In genomic region chr12:99374099-99374600, GRCm38 (mm10) we compare ENCODE assay signal across 9 mouse cellular contexts.
DNase-seq lines count a peak whose midpoint lies in the region; ATAC-seq and TF ChIP-seq lines count a peak whose summit lies in the region.
"Had no signal": no experiment of that assay in that cellular context is flagged by ENCODE, and none has a peak within 500 bp of the region (broad histone marks: within the 10 kb centered on the region; RNA-seq: fewer than 3 reads in every experiment).

No protein-coding gene starts in this region.

- DNase-seq in liver, adult 2 months (ENCODE audit: extremely low read depth, low read depth, low spot score), result peak; percentile 99
- DNase-seq in cerebellum, postnatal 36 days, result peak; percentile 85 to 86
- DNase-seq in kidney, adult 9 months, result peak; percentile 91
- no peak for DNase-seq in urinary bladder, postnatal 10 days (ENCODE audit: low spot score)
- no peak for DNase-seq in retina, postnatal 1 day
- no peak for DNase-seq in liver

- no peak for TF ChIP-seq POLR2A in liver, adult 2 months (IDR thresholded peaks at IDR 0.05; ENCODE audit: extremely low read depth, insufficient read depth, low read length)

- H3K27ac ChIP-seq in liver, adult 2 months (replicated peaks; ENCODE audit: insufficient read depth, low read depth, low read length), result peak overlapping the region; percentile 74
- H3K27ac ChIP-seq in liver, embryonic 12.5 days, result no peak overlapping the region
- H3K27ac ChIP-seq in brown adipose tissue, adult 24 weeks (replicated peaks; ENCODE audit: low read depth, low read length), result peak overlapping the region; percentile 78
- H3K27ac ChIP-seq: limb, embryonic 15.5 days had no signal

- H3K4me1 ChIP-seq in liver, adult 2 months (ENCODE audit: control insufficient read depth, insufficient read depth, low read length), result peaks cover 47% of the 10 kb centered on the region
- H3K4me1 ChIP-seq in liver, embryonic 12.5 days, result peaks cover 26% of the 10 kb centered on the region
- H3K4me1 ChIP-seq in brown adipose tissue, adult 24 weeks (ENCODE audit: control insufficient read depth, insufficient read depth, insufficient read length, low read length), result peaks cover 35% of the 10 kb centered on the region

- H3K27me3 ChIP-seq in liver, adult 2 months (ENCODE audit: control insufficient read depth, insufficient read depth, low read length), result no peaks in the 10 kb centered on the region
- H3K27me3 ChIP-seq in liver, embryonic 12.5 days (replicated peaks), result no peaks in the 10 kb centered on the region
- H3K27me3 ChIP-seq: limb, embryonic 15.5 days had no signal

- H3K36me3 ChIP-seq in liver, adult 2 months (ENCODE audit: control insufficient read depth, insufficient read depth, low read length), result no peaks in the 10 kb centered on the region
- peaks cover 9% of the 10 kb centered on the region; the same call in 1 of the 2 replicates for H3K36me3 ChIP-seq in liver, embryonic 12.5 days

- H3K4me2 ChIP-seq in liver, embryonic 12.5 days, result no peak overlapping the region
- H3K4me2 ChIP-seq: limb, embryonic 15.5 days had no signal

- no peak overlapping the region for H3K4me3 ChIP-seq in liver, adult 2 months (ENCODE audit: insufficient read depth, low read depth, low read length)
- H3K4me3 ChIP-seq in liver, embryonic 12.5 days, result no peak overlapping the region
- H3K4me3 ChIP-seq in brown adipose tissue, adult 24 weeks (ENCODE audit: insufficient read depth, low read depth, low read length), result no peak overlapping the region
- H3K4me3 ChIP-seq: limb, embryonic 15.5 days had no signal

- no peak for ATAC-seq in liver, embryonic 12.5 days

- no peak for TF ChIP-seq CTCF in liver, adult 2 months (IDR thresholded peaks at IDR 0.05; ENCODE audit: low read depth, low read length)

- peaks cover 28% of the 10 kb centered on the region; the same call in 1 of the 2 replicates for H3K79me2 ChIP-seq in liver, adult 2 months (ENCODE audit: control insufficient read depth, insufficient read depth, low read length)

- H3K9ac ChIP-seq in liver, adult 2 months (ENCODE audit: low read depth, low read length), result no peak overlapping the region
- no peak overlapping the region for H3K9ac ChIP-seq in liver, embryonic 12.5 days
- H3K9ac ChIP-seq: limb, embryonic 15.5 days had no signal

- WGBS in liver, adult 2 months, result 29% methylated on average over 12 of the region's 12 CpGs
- 76% methylated on average over 12 of the region's 12 CpGs for WGBS in liver, embryonic 12.5 days (ENCODE audit: insufficient replicate concordance)

- no peaks in the 10 kb centered on the region for H3K9me3 ChIP-seq in liver, embryonic 12.5 days (replicated peaks)
- H3K9me3 ChIP-seq: limb, embryonic 15.5 days had no signal

Comparison
In these comparisons a context has a peak if more than half of its experiments do, and no peak if none do; other contexts are left out.
1. DNase-seq: peak in liver, adult 2 months (single experiment), cerebellum, postnatal 36 days (2 of 2) and kidney, adult 9 months (single experiment); none in urinary bladder, postnatal 10 days (single experiment), retina, postnatal 1 day (single experiment) and liver (single experiment).